Mouse (Mus musculus) erythroid progenitor cell, adult 5-6 weeks (primary cell): ENCODE data around the gene Gatad1. TPM values are rescaled to one million over a fixed set of nuclear protein-coding genes. Genes with fewer than 3 reads are reported as not detected.
"Not testable (repeated sequence)": the region's sequence is repeated elsewhere in the genome, so short reads cannot be mapped to it uniquely, and the experiment has no call there.

Experiments used
- ATAC-seq: replicated peaks from 2 replicates; pipeline ENCODE4 v1.8.0; 2016; ENCODE audit warnings: moderate number of reproducible peaks, mild to moderate bottlenecking, moderate TSS enrichment, inconsistent platforms; ENCODE audit not compliant: poor library complexity, low FRiP score, severe bottlenecking
- total RNA-seq, 2 experiments: library from RNA; stranded (forward) in 1 of 2; stranded (reverse) in 1 of 2; fragments of 150-400 nt in 1 of 2; fragments of 186-747, 209-891 nt in 1 of 2; gene quantifications; 2 replicates each; pipeline versions ENCODE4 v1.2.3 to v1.2.4; 2015 to 2017; ENCODE audit warnings: low replicate concordance in 2 of 2

The Gatad1 gene
- total RNA-seq (2015; ENCODE audit: low replicate concordance) (67.4 and 171 TPM in 2 replicates), total RNA-seq (2017; ENCODE audit: low replicate concordance) (86.9 and 115 TPM in 2 replicates)

GRCm38 (mm10) chr5:3657085-3657484 lies at the start of gene Gatad1:
TSS of gene Gatad1 (minus strand) at chr5:3657185.
- no peak for ATAC-seq

DNA sequence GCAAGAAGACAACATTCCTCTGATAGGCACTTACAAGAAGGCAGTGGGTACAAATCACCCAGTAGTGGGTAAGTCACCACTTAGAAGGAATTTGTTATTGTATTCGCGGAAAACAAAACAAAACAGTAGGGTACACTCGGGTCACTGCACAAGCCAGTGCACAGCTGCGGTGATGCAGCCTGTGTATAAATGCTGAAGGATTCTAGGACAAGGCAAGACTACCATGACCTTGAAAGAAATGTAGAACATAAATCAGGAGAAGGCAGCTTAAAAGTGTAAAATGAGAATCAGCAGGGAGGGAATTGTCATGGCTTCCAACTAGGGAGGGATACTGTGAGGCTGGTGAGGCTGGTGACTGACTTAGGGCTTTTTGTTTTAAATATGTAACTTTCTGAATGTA lies 45.2 kb upstream of the Gatad1 start:
- no peak for ATAC-seq

DNA sequence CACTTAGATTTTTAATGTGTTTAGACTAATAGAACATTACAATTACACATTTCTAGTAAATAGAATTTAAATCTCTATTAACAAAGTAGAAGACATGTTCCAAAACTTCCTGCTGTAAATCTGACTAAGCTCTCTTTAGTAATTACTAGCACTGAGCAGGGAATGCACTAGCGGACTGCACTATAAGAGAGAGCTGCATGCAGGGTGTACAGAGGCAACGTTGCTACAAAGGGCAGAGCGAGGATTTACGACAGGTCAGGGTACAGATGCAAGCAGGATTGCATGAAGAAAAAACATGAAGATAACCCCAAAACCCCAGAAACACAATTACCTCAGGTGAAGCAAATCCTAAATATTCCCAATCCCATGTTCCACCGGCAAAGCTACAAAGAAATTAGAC lies 43.0 kb upstream of the Gatad1 start:
- ATAC-seq: no peak

- no peak for ATAC-seq
Measured at GRCm38 (mm10) chr5:3696031-3696430, 39.0 kb upstream of the Gatad1 start.

DNA sequence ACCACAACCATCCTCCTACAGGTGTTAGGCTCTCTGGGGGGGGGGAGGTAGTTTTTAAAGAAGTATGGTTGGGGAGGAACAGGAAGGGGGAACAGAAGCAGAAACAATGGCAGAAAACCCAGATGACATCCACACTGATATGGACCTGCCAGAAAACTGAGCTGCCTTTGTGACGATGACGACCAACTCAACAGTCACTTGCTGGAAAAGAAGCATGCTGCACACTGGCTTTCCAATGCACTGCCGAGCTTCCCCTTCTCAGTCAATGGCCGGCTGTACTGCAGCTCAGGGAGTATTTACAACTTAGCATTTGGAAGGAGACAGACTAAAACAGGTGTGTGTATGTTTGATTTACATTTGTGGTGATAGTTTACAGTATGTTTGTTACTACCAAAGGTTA lies 38.2 kb upstream of the Gatad1 start:
- ATAC-seq: no peak

GRCm38 (mm10) chr5:3692956-3693355 lies 36.0 kb upstream of the Gatad1 start:
- no peak for ATAC-seq

DNA sequence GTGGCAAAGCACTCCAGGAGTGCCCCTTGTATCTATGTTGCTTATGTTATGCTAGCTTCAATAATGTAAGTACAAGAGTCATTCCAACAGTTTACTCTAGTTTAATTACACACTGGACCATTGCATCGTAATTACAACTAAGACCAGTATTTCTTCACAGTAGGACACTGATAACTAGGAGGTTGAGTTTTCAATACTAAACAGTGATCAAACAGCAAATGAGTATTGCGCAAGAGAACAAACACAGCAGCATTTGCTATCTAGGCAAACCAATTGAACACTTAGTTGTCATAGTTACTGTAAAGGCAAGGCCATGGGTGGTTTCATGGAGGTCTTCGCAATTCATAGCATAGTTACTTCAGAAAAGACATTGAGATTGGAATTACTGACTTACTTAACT lies 34.3 kb upstream of the Gatad1 start:
- ATAC-seq: no peak

GRCm38 (mm10) chr5:3688298-3688697 lies 31.3 kb upstream of the Gatad1 start:
- no peak for ATAC-seq

DNA sequence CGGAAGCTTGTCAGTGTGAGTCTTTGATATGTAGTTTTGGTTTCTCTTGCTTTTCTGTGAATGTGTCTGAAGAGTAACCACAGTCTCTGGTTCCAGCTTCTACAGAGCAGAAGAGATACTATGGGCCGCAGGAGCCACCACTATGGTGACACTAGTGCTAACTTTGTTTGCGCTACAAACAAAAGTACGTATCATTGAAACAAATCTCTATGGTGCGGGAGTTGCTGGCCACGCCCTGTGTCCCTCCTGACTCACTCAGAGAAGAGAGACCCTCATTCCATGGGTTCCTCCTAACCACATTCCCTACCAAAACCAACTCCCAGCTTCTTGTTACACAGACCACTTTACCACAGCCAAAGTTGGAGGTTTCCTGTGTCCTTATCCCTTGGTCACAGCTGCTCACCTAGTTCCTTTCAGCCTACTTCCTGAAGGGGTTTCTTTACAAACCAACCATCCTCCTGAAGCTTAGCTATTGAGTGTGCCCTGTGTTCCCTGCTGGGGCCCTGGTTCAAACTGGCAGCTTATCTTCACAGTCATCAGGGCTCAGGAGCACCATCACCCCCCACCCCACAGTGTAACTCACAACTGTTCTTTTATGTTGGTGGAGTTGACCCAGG lies 13.1 kb upstream of the Gatad1 start:
- no peak for ATAC-seq

DNA sequence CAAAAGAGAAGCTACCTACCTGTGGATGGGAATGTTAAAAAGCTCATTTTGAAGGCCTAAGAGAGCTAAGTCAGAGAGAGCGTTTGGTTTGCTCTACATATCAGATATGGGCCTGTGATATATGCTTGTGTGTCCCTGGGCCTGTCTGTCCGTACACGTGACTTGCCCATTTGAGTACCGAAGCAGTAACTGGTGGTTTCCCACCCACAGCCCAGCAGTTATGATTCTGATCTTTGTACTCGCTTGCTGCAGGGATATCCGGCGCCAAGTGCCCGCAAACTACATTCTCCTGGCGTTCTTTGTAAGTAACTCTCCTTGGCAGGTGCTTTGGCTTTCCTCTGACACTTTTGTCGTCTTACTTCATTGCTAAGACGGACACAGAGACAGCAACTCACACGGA lies 9.6 kb upstream of the Gatad1 start:
- ATAC-seq: no peak

- no peak for ATAC-seq
Measured at GRCm38 (mm10) chr5:3665225-3665624, 8.2 kb upstream of the Gatad1 start.

GRCm38 (mm10) chr5:3653801-3654200 lies 3.2 kb downstream of the Gatad1 start:
- ATAC-seq: no peak

DNA sequence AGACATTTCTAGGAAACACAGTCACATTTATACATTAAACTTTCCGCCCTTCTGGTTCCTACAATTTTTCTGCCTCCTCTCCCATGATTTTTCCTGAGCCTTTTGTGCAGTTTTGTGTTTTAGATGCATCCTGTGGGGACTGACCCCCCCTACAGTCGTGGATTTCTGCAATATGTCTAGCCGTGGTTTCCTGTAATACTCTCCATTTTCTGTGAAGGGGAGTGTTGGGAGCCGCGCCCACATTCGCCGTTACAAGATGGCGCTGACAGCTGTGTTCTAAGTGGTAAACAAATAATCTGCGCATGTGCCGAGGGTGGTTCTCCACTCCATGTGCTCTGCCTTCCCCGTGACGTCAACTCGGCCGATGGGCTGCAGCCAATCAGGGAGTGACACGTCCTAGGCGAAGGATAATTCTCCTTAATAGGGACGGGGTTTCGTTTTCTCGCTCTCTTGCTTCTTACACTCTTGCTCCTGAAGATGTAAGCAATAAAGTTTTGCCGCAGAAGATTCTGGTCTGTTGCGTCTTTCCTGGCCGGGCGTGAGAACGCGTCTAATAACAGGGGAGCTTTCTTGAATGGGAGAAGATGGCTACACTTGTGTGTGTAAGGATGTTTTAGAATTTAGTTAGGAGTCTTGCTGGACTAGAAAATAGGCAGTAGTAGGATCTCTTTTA lies 3.9 kb downstream of the Gatad1 start:
- ATAC-seq: not testable (repeated sequence)

- ATAC-seq: no peak
Measured at GRCm38 (mm10) chr5:3651621-3652020, 5.4 kb downstream of the Gatad1 start.

DNA sequence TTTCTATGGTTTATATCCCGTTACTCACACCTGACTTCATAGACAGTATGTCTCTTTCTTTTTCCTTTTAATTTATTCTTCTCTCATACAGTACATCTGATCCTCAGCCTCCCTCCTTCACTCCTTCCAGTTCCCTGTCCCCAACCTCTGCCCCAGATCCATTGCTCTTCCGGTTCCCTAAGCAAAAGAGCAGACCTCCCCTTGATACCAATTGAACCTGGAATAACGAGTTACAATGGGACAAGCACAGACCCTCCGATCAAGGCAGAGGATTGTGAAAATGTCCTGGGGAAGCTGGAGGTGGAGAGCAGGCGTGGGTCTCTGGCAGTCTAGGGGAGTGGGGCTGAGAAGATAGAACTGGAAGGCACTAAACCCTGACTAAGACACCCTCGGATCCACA lies 6.1 kb downstream of the Gatad1 start, which contains the start of gene Tmbim7:
TSS of gene Tmbim7 (plus strand) at position 301 of the 400 bp plus-strand sequence.
- no peak for ATAC-seq

- no peak for ATAC-seq
Measured at GRCm38 (mm10) chr5:3648849-3649210, 8.2 kb downstream of the Gatad1 start.

DNA sequence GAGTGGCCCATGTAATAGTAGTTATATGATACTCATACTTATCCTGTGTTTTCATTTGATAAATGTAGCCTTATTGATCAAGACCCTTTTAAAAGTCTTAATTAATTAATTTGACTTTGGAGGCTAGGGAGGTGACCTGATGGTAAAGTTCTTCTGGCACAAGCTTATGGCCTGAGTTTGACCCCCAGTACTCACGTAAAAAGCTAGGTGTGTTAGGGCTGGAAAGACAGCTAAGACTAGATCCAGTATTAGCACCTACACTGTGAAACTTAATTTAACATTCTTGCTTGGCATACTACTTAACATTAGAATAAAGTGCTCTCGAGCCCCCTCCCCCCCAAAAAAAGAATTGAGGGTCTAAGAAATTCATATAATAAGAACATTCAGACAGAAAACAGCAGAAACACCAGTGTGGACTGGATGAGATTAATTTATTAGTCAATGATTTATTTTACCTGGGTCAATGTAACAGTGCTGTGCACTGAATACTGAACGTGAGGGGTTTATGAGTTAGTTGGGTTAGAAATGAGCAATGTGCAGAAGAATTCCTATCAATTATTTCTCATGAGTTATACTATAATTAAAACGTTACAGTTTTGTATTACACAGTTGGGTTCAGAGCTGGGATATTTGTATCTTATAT lies 8.7 kb downstream of the Gatad1 start:
- ATAC-seq: no peak

GRCm38 (mm10) chr5:3647708-3648121 lies 9.3 kb downstream of the Gatad1 start:
- peak; percentile 91 for ATAC-seq

DNA sequence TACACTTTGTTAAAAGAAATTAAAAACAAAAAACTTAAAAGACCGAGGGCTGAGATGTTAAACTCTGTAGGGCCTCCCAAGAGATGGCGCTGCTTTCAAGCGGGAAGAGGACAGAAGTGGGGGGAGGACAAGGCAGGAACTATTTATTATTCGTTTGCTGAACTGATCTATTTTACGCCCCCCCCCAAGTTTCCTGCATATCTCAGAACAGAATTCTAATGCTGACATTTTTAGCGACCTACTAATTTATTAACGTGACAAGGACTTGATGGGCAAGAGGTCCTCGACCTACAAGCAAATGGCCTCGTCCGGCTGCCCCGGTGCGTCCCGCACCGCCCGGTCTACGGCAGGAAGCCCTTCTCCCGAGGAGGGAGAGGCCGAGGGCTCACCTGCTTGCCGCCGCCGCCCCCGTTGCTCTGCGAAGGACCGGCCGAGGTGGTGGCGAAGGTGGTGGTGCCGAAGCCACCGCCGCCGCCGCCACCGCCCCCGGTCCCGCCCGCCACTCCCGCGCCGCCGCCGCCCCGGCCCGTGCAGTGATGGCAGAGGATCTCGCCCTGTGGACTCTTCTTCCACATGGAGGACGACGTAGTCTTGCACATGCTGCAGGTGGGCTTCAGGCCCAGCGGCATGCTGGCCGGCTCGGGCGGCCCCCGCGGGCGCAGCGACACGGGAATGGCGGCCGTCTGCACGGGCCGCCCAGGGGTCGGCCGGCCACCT lies 9.8 kb downstream of the Gatad1 start:
- ATAC-seq: peak; percentile 69

GRCm38 (mm10) chr5:3646539-3646938 lies 10.4 kb downstream of the Gatad1 start:
- peak; percentile 42; the same call in 1 of the 2 replicates for ATAC-seq
